Mouse (Mus musculus) lung, embryonic 16.5 days (tissue): ENCODE measurements around the gene Syt16. TPM values are rescaled to one million over a fixed set of nuclear protein-coding genes. Genes with fewer than 3 reads are reported as not detected.
A peak's percentile ranks its signal among the peaks of the same experiment; 100 is the strongest.

Experiments used
- ATAC-seq: fragments of 200-750 bp; cut with Nextera tagmentation; 2 replicates; pipeline ENCODE4 v1.8.0; 2017; ENCODE audit warnings: low read depth, mild to moderate bottlenecking, moderate library complexity
- H3K27ac ChIP-seq: fragments of 300-500 bp; sonication (generic); 2 replicates; pipeline ENCODE4 v1.5.1; 2014; ENCODE audit warnings: mild to moderate bottlenecking, control low read depth, low read length
- H3K27me3 ChIP-seq: fragments of 300-500 bp; sonication (generic); 2 replicates; pipeline ENCODE4 v1.6.1; 2014; ENCODE audit warnings: low read depth, low read length, mixed read lengths; ENCODE audit not compliant: control insufficient read depth, insufficient read depth
- H3K36me3 ChIP-seq: fragments of 300-500 bp; sonication (generic); 2 replicates; pipeline ENCODE4 v1.6.1; 2014; ENCODE audit warnings: low read length; ENCODE audit not compliant: control insufficient read depth, insufficient read depth
- H3K4me1 ChIP-seq: fragments of 300-500 bp; sonication (generic); replicated peaks from 2 replicates; pipeline ENCODE4 v1.6.1; 2014; ENCODE audit warnings: low read length, mixed read lengths; ENCODE audit not compliant: control insufficient read depth, insufficient read depth
- H3K4me2 ChIP-seq: fragments of 300-500 bp; sonication (generic); 2 replicates; pipeline ENCODE4 v1.6.1; 2014; ENCODE audit warnings: low read depth, low read length, control low read depth
- H3K4me3 ChIP-seq: fragments of 300-500 bp; sonication (generic); 2 replicates; pipeline ENCODE4 v1.5.1; 2014; ENCODE audit warnings: mild to moderate bottlenecking, low read length, control low read depth
- H3K9ac ChIP-seq: fragments of 300-500 bp; sonication (generic); 2 replicates; pipeline ENCODE4 v1.6.1; 2014; ENCODE audit warnings: low read length, control low read depth
- H3K9me3 ChIP-seq: fragments of 300-500 bp; sonication (generic); 2 replicates; pipeline ENCODE4 v1.6.1; 2016; ENCODE audit warnings: low read length; ENCODE audit not compliant: control insufficient read depth
- WGBS: fragments of 180-500 bp; shearing (Covaris S2); extraction: QIAGEN DNeasy Blood & Tissue Kit; methylation state at CpG from one replicate; pipeline ENCODE4 v1.1.7; 2014; 5-methylcytosine and 5-hydroxymethylcytosine counted together
- polyA plus RNA-seq: library from polyadenylated mRNA; unstranded; fragments of >200 nt; fragmentation: Nextera tagmentation; extraction: Ambion mirVana; gene quantifications from 2 replicates; pipeline ENCODE4 v1.2.1, GENCODE M21; 2015

The Syt16 gene
- polyA plus RNA-seq, 1 experiment from 2014 or later, result 0.30 TPM

DNA sequence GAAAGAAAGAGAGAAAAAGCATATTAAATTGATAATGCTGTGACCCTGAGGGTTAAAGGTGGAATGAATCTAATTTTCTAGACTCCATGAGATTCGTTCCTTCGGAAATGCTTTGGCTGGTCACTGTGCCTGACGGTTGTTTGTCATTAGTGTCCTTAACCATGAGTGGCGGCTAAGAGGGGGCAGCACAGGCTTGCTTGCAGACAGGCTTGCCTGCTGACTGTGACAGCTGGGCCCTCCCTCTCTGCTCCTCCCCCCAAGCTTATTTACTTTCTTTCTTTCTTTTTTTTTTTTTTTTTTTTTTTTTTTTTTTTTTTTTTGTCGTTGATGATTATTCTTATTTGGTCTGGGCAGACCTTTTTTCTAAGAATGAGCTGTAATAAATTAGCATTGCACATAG lies 298.9 kb downstream of the Syt16 start:
- WGBS, result 22% methylated on average over 5 of the region's 5 CpGs
- no peak for ATAC-seq

GRCm38 (mm10) chr12:74301559-74301958 lies 304.1 kb downstream of the Syt16 start:
- ATAC-seq, result no peak
- Histone ChIP-seq H3K27me3 (no peaks in the 10 kb centered on the region), H3K27ac (no peak overlapping the region), H3K9me3 (no peaks in the 10 kb centered on the region), H3K9ac (no peak overlapping the region), H3K4me1 (no peaks in the 10 kb centered on the region), H3K4me2 (no peak overlapping the region), H3K36me3 (no peaks in the 10 kb centered on the region), H3K4me3 (no peak overlapping the region)
- 73% methylated on average over 6 of the region's 6 CpGs for WGBS

More for the DNA sequence above, 298.9 kb downstream of the Syt16 start:
- no peak overlapping the region for H3K27ac ChIP-seq
- no peak overlapping the region for H3K9ac ChIP-seq
- no peak overlapping the region for H3K4me3 ChIP-seq
- H3K4me1 ChIP-seq, result no peaks in the 10 kb centered on the region
- H3K4me2 ChIP-seq, result no peak overlapping the region
- no peaks in the 10 kb centered on the region for H3K27me3 ChIP-seq
- H3K36me3 ChIP-seq, result no peaks in the 10 kb centered on the region
- no peaks in the 10 kb centered on the region for H3K9me3 ChIP-seq

DNA sequence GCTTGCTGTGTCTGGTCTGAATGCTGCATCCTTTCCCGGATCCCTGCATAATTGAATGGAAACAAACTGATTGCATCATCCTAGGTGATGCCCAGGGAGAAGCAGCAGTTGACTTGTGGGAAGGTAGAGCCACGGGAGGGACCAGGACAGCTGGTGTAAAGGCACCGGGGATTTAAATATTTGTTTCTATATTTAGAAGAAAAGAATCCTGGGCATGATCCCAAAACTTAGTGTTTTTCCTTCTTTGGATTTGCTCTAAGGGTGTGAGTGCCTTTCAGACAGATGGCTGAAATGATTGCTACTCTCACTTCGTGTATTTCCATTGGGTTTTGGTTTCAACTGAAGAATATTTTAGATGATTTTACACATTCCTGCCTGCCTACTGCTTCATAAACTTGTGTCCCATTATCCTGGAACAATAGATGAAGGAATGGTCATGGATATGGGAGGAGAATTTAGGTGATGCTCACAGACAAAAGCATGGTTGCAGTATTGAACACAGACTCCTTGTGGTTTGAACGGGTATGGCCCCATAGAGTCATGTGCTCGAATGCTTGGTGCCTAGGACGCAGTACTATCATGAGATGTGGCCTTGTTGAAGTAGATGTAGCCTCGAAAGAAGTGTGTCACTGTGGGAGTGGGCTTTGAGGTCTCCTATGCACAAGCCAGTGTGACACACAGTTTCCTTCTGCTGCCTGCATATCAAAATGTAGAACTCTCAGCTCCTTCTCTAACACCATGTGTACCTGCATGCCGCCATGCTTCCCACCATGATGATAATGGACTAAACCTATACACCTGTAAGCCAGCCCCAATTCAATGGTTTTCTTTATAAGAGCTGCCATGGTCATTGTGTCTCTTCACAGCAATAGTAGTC lies 306.2 kb downstream of the Syt16 start:
- H3K36me3 ChIP-seq, result no peaks in the 10 kb centered on the region
- ATAC-seq, result no peak
- H3K27ac ChIP-seq, result no peak overlapping the region
- no peak overlapping the region for H3K9ac ChIP-seq
- H3K4me1 ChIP-seq, result no peaks in the 10 kb centered on the region
- no peak overlapping the region for H3K4me2 ChIP-seq
- H3K4me3 ChIP-seq, result no peak overlapping the region
- no peaks in the 10 kb centered on the region for H3K9me3 ChIP-seq
- WGBS, result 64% methylated on average over 9 of the region's 9 CpGs
- no peaks in the 10 kb centered on the region for H3K27me3 ChIP-seq

- H3K4me3 ChIP-seq, result no peak overlapping the region
- WGBS, result 71% methylated on average over 3 of the region's 3 CpGs
These were observed 315.1 kb downstream of the Syt16 start for GRCm38 (mm10) chr12:74312611-74313010.

DNA sequence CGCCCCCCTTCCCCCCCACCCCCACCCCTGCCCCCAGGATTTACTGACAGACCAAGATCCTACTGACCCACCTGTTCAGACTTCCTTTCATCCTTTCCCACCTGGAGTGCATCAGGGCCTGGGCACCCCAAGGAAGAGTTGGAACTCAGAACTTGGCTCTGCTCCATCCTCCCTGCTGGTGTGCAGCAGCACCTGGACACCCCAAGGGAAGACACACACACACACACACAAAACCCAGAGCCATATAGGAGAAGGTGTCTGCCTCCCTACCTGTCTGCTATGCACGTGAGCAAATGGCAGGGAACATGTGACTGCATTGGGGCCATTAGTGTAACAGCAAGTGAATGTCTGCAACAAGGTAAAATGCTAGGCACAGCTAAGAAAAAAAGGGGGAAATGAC lies 317.8 kb downstream of the Syt16 start:
- no peaks in the 10 kb centered on the region for H3K27me3 ChIP-seq
- no peaks in the 10 kb centered on the region for H3K9me3 ChIP-seq
- no peaks in the 10 kb centered on the region for H3K36me3 ChIP-seq
- H3K4me1 ChIP-seq, result peaks cover 3% of the 10 kb centered on the region; the same call in 1 of the 2 replicates
- 37% methylated on average over 1 of the region's 2 CpGs for WGBS
- no peak overlapping the region for H3K9ac ChIP-seq
- H3K4me3 ChIP-seq, result no peak overlapping the region
- ATAC-seq, result no peak
- no peak overlapping the region for H3K4me2 ChIP-seq
- no peak overlapping the region for H3K27ac ChIP-seq

More at GRCm38 (mm10) chr12:74312611-74313010, 315.1 kb downstream of the Syt16 start:
- no peak overlapping the region for H3K4me2 ChIP-seq
- peaks cover 3% of the 10 kb centered on the region; the same call in 1 of the 2 replicates for H3K4me1 ChIP-seq
- no peak overlapping the region for H3K9ac ChIP-seq
- H3K9me3 ChIP-seq, result no peaks in the 10 kb centered on the region
- H3K27me3 ChIP-seq, result no peaks in the 10 kb centered on the region
- no peak overlapping the region for H3K27ac ChIP-seq
- H3K36me3 ChIP-seq, result no peaks in the 10 kb centered on the region
- no peak for ATAC-seq

DNA sequence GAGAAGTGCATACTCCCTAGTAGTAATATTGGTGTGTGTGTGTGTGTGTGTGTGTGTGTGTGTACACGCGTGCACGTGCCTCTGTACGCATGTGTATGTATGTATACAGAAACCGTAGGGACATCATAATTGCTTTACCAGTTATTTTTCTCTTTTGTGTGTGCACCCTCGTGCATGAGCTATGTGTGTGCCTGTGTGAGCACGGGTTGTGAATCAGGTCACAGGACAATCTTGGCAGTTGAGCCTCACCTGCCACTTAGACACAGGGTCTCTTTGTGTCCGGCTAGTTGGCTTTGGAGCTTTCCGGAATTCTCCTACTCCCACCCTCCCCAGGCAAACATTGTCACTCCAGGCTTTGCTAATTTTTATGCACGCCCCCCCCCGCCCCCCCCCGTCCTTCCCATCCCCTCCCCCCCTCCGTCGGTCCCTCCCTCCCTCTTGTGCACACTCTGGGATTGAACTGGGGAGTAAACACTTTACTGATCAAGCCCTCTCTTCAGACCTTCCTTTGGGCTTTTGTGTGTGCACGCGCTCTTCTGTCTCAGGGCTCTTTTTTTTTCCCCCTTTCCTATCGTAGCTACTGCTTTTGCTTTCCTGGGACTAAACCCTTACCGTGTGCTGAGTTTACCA lies 319.0 kb downstream of the Syt16 start, which contains the start of gene Gm11042:
Gene Gm11042 (minus strand): TSS at position 51 of the 630 bp plus-strand sequence.
- 26% methylated on average over 16 of the region's 18 CpGs for WGBS
- peak within 1 kb of the TSS; percentile 74 for H3K4me2 ChIP-seq
- H3K36me3 ChIP-seq, result no peaks in the 10 kb centered on the region
- peak; percentile 63 for ATAC-seq
- H3K27ac ChIP-seq, result peak within 1 kb of the TSS; percentile 81
- H3K4me1 ChIP-seq, result peaks cover 3% of the 10 kb centered on the region; the same call in 1 of the 2 replicates
- H3K4me3 ChIP-seq, result peak within 1 kb of the TSS; percentile 62
- no peaks in the 10 kb centered on the region for H3K27me3 ChIP-seq
- peak within 1 kb of the TSS; percentile 72 for H3K9ac ChIP-seq
- no peaks in the 10 kb centered on the region for H3K9me3 ChIP-seq

DNA sequence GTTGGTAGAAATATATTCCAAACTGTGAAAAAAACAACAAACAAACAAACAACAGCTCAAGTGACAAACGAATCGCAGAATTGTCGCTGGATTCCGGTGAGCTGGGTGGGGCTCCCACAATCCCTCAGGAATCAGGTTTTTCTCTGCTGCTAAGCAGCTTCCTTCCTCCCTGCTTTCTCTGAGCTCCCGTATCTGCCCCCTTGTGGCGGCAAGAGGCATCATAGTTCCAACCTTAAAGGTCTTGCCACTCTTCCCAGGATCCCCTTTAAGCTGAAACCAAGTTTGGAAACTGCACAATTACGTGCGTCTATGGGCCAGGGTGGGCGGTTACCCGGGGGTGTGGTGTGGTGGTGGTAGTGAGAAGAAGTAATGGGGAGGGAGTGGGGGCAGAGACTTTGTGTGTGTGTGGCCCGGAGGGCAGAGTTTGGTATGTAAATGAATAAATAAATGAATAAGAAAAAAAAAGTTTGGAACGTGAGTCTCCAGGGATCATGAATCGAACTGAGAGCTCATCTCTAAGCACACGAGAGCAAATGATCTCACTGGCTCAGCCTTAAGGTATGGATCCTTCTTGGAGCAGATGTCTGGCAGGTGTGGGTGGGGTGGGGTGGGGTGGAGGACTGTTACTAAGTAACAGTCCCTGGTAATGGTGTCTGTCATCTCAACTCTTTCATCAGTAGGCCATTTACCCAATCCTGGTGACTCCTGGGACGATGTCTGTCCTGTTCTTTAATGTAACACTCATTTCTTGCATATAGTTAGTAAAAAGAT lies 319.7 kb downstream of the Syt16 start:
- Histone ChIP-seq H3K4me3 (peak overlapping the region; percentile 62), H3K27me3 (no peaks in the 10 kb centered on the region), H3K36me3 (no peaks in the 10 kb centered on the region), H3K9me3 (no peaks in the 10 kb centered on the region), H3K27ac (peak overlapping the region; percentile 81), H3K9ac (peak overlapping the region; percentile 72), H3K4me2 (peak overlapping the region; percentile 74), H3K4me1 (peaks cover 3% of the 10 kb centered on the region; the same call in 1 of the 2 replicates)
- 8% methylated on average over 15 of the region's 15 CpGs for WGBS
- ATAC-seq, result peak; percentile 89

GRCm38 (mm10) chr12:74320318-74320717 lies 322.9 kb downstream of the Syt16 start:
- no peak overlapping the region for H3K9ac ChIP-seq
- WGBS, result 12% methylated on average over 10 of the region's 10 CpGs
- ATAC-seq, result no peak
- peaks cover 3% of the 10 kb centered on the region; the same call in 1 of the 2 replicates for H3K4me1 ChIP-seq
- peak overlapping the region; percentile 6; the same call in 1 of the 2 replicates for H3K4me2 ChIP-seq
- H3K4me3 ChIP-seq, result no peak overlapping the region
- H3K27ac ChIP-seq, result no peak overlapping the region
- no peaks in the 10 kb centered on the region for H3K36me3 ChIP-seq
- H3K27me3 ChIP-seq, result no peaks in the 10 kb centered on the region
- no peaks in the 10 kb centered on the region for H3K9me3 ChIP-seq
